8 mouse cellular contexts compared by ENCODE assay signal in the genomic region with DNA sequence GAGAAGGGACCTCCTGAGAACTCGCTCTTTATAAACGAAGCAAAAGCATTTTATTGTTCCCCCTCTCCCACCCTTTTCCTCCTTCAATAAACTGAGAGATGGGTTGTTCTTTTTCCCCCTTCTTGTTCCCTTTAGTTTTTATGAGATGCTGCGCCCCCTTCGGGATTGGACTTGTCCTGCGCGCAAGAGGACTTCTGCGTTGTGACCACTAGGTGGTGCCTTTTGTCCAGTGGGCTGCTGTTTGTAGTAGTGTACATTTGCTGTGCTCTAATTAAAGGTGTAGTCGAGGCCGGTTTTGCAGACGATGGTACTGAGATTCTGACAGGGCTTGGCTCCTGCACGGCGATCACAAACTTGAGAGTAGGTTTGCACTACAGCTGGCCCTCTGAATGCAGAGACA. TPM values are rescaled to one million over a fixed set of nuclear protein-coding genes. Genes with fewer than 3 reads are reported as not detected.
A peak's percentile ranks its signal among the peaks of the same experiment; 100 is the strongest.
DNase-seq lines count a peak whose midpoint lies in the region; ATAC-seq lines count a peak whose summit lies in the region.

No protein-coding gene starts in this region.

- peaks cover 23% of the 10 kb centered on the region for H3K36me3 ChIP-seq in lung, embryonic 15.5 days

- H3K4me2 ChIP-seq in lung, embryonic 15.5 days = peak overlapping the region; percentile 94

- DNase-seq in ES-CJ7 (ENCODE audit: low read depth, low spot score) = peak; percentile 92
- peak; percentile 95 for DNase-seq in brain, adult 2 months (ENCODE audit: low read depth, low spot score)
- DNase-seq in fibroblast of lung, adult 2 months (ENCODE audit: low read depth) = peak; percentile 76
- DNase-seq in heart, postnatal 25 days (ENCODE audit: low spot score) = peak; percentile 62
- DNase-seq in layer of hippocampus, adult 18-20 months (ENCODE audit: low spot score in 2 of 2) = peak; percentile 81 to 95
- DNase-seq in retina, adult 2 months (ENCODE audit: low read depth, low spot score) = peak; percentile 60
- peak; percentile 84 for DNase-seq in thymus, postnatal 4 days

- no peak overlapping the region for H3K9ac ChIP-seq in lung, embryonic 15.5 days

- H3K27ac ChIP-seq in lung, embryonic 15.5 days = 0 out of 2 replicates have a peak overlapping the region, but pooled peaks have one; percentile 61

- no peaks in the 10 kb centered on the region for H3K27me3 ChIP-seq in lung, embryonic 15.5 days

- intact Hi-C loops in heart, postnatal 25 days (cut with DNase I) = loop anchor here (1.0 kb wide), 1 partner anchor 110 kb away; no protein-coding TSS in a partner anchor

- WGBS in lung, embryonic 15.5 days = 6% methylated on average over 12 of the region's 12 CpGs

- no peaks in the 10 kb centered on the region for H3K9me3 ChIP-seq in lung, embryonic 15.5 days

- peak overlapping the region; percentile 91; the same call in 1 of the 2 replicates for H3K4me3 ChIP-seq in lung, embryonic 15.5 days

- H3K4me1 ChIP-seq in lung, embryonic 15.5 days = peaks cover 62% of the 10 kb centered on the region

- ATAC-seq in lung, embryonic 15.5 days (ENCODE audit: borderline replicate concordance, extremely low read depth, low FRiP score, low TSS enrichment) = no peak

RNA-seq across cellular contexts. Expression of a gene that starts 2.6 kb away (rescaled TPM):
- 10 to 100 TPM; 20.2 to 23.6 TPM for total RNA-seq in heart, postnatal 25 days (2021)
- 10 to 100 TPM; 53.8 to 57.2 TPM for total RNA-seq in layer of hippocampus, adult 18-20 months (2021)
- 23.5 and 25.2 TPM in 2 replicates for polyA plus RNA-seq in lung, embryonic 15.5 days (2015; fragmentation: Nextera tagmentation; extraction: Ambion mirVana)

RNA-seq across cellular contexts. Expression of a gene that starts 15.4 kb away (rescaled TPM):
- 1 to 10 TPM; 3.2 to 4.0 TPM for total RNA-seq in heart, postnatal 25 days (2021)
- 10 to 100 TPM; 50.1 to 50.7 TPM for total RNA-seq in layer of hippocampus, adult 18-20 months (2021)
- 3.0 and 3.6 TPM in 2 replicates for polyA plus RNA-seq in lung, embryonic 15.5 days (2015; fragmentation: Nextera tagmentation; extraction: Ambion mirVana)

RNA-seq across cellular contexts. Expression of a gene that starts 16.9 kb away (rescaled TPM):
- not detected for total RNA-seq in heart, postnatal 25 days (2021)
- total RNA-seq in layer of hippocampus, adult 18-20 months (2021) = not detected
- 2.2 and 2.4 TPM in 2 replicates for polyA plus RNA-seq in lung, embryonic 15.5 days (2015; fragmentation: Nextera tagmentation; extraction: Ambion mirVana)

RNA-seq across cellular contexts. Expression of a gene that starts 17.7 kb away (rescaled TPM):
- 10 to 100 TPM; 76.3 to 80.1 TPM for total RNA-seq in heart, postnatal 25 days (2021)
- 100 to 1,000 TPM; 118 to 123 TPM for total RNA-seq in layer of hippocampus, adult 18-20 months (2021)
- polyA plus RNA-seq in lung, embryonic 15.5 days (2015; fragmentation: Nextera tagmentation; extraction: Ambion mirVana) = 34.3 and 34.6 TPM in 2 replicates

RNA-seq across cellular contexts. Expression of a gene that starts 19.3 kb away (rescaled TPM):
- not detected for total RNA-seq in heart, postnatal 25 days (2021)
- total RNA-seq in layer of hippocampus, adult 18-20 months (2021) = under 1 TPM; 0.20 to 0.40 TPM
- not detected in 2 replicates for polyA plus RNA-seq in lung, embryonic 15.5 days (2015; fragmentation: Nextera tagmentation; extraction: Ambion mirVana)

Comparison
In these comparisons a context has a peak if more than half of its experiments do, and no peak if none do; other contexts are left out.
1. RNA of a gene that starts 15.4 kb away (total RNA-seq): 50.1 to 50.7 TPM in layer of hippocampus, adult 18-20 months; 3.2 to 4.0 TPM in heart, postnatal 25 days; every median in the first group is over 10 times any median in the second.
2. Peak in every context shown above with its lines, with median percentiles within 50 percentile points of each other: DNase-seq.